Mouse (Mus musculus) liver, embryonic 13.5 days (tissue): ENCODE measurements around the gene Theg. TPM values are rescaled to one million over a fixed set of nuclear protein-coding genes. Genes with fewer than 3 reads are reported as not detected.

Experiments used
- ATAC-seq: fragments of 200-750 bp; cut with Nextera tagmentation; 2 replicates; pipeline ENCODE4 v1.8.0; 2017; ENCODE audit warnings: low read depth, mild to moderate bottlenecking, moderate number of reproducible peaks, moderate library complexity
- DNase-seq: peaks from one replicate; pipeline ENCODE4 v3.0.0; 2022
- H3K27ac ChIP-seq: fragments of 300-500 bp; sonication (generic); 2 replicates; pipeline ENCODE4 v1.5.1; 2015; ENCODE audit warnings: moderate library complexity, mild to moderate bottlenecking, inconsistent platforms
- H3K27me3 ChIP-seq: fragments of 300-500 bp; sonication (generic); 2 replicates; pipeline ENCODE4 v1.6.1; 2015; ENCODE audit warnings: mild to moderate bottlenecking, inconsistent platforms
- H3K36me3 ChIP-seq: fragments of 300-500 bp; sonication (generic); 2 replicates; pipeline ENCODE4 v1.6.1; 2015; ENCODE audit warnings: mild to moderate bottlenecking, inconsistent platforms
- H3K4me1 ChIP-seq: fragments of 300-500 bp; sonication (generic); replicated peaks from 2 replicates; pipeline ENCODE4 v1.6.1; 2015; ENCODE audit warnings: inconsistent platforms
- H3K4me2 ChIP-seq: fragments of 300-500 bp; sonication (generic); 2 replicates; pipeline ENCODE4 v1.6.1; 2015; ENCODE audit warnings: inconsistent platforms, mild to moderate bottlenecking, moderate library complexity
- H3K4me3 ChIP-seq: fragments of 300-500 bp; sonication (generic); replicated peaks from 2 replicates; pipeline ENCODE4 v1.5.1; 2015; ENCODE audit warnings: mild to moderate bottlenecking, inconsistent platforms
- H3K9ac ChIP-seq: fragments of 300-500 bp; sonication (generic); 2 replicates; pipeline ENCODE4 v1.6.1; 2015; ENCODE audit warnings: mild to moderate bottlenecking, inconsistent platforms
- H3K9me3 ChIP-seq: fragments of 300-500 bp; sonication (generic); replicated peaks from 2 replicates; pipeline ENCODE4 v1.6.1; 2016; ENCODE audit warnings: inconsistent platforms
- WGBS: fragments of 180-500 bp; shearing (Covaris S2); methylation state at CpG from one replicate; pipeline ENCODE4 v1.1.7; 2015; ENCODE audit not compliant: insufficient replicate concordance; 5-methylcytosine and 5-hydroxymethylcytosine counted together
- polyA plus RNA-seq: library from polyadenylated mRNA; unstranded; fragments of >200 nt; fragmentation: Nextera tagmentation; extraction: Ambion mirVana; gene quantifications from 2 replicates; pipeline ENCODE4 v1.2.1, GENCODE M21; 2015

Theg gene
- polyA plus RNA-seq, 1 experiment from 2014 or later = not detected

DNA sequence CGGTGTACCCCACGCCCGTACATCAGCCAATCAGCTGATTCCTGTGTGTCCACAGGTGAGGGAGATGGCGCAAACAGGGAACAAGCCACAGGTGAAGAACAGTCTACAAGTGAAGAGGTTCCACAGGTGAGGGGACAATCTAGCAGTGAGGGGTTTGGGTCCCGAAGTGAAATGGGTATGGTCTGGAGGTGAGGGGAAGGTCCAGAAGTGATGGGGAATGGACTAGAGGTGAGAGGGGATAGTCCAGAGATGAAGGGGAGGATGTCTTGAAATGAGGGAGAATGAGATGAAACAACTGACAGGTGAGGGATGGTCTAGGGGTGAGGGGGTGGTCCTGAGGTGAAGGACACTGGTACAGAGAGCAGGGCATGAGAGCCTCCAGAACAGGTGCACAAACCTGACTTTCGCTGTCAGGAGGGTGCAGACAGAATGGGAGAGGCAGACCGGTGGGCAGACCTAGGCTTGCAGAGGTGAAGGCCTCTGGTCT is 31.9 kb downstream of the Theg start:
- 26% methylated on average over 7 of the region's 7 CpGs for WGBS
- Histone ChIP-seq H3K4me3 (peak overlapping the region; percentile 77), H3K4me2 (peak overlapping the region; percentile 83), H3K36me3 (0 out of 2 replicates have a peak, but pooled peaks cover 5% of the 10 kb centered on the region), H3K9ac (peak overlapping the region; percentile 85), H3K9me3 (no peaks in the 10 kb centered on the region), H3K27me3 (no peaks in the 10 kb centered on the region), H3K27ac (no peak overlapping the region), H3K4me1 (peaks cover 29% of the 10 kb centered on the region)
- ATAC-seq (peak; percentile 13; the same call in 1 of the 2 replicates), DNase-seq (no peak)

- WGBS = under 1% methylated on average over 88 of the region's 108 CpGs
- peak within 1 kb of the TSS; percentile 29 for H3K27ac ChIP-seq
- no peaks in the 10 kb centered on the region for H3K27me3 ChIP-seq
- peak within 1 kb of the TSS; percentile 83 for H3K4me2 ChIP-seq
- peak within 1 kb of the TSS; percentile 77 for H3K4me3 ChIP-seq
- H3K4me1 ChIP-seq = peaks cover 29% of the 10 kb centered on the region
- ATAC-seq = peak; percentile 74
- peak; percentile 56 for DNase-seq
- no peaks in the 10 kb centered on the region for H3K9me3 ChIP-seq
- peak within 1 kb of the TSS; percentile 85 for H3K9ac ChIP-seq
- H3K36me3 ChIP-seq = peaks cover 12% of the 10 kb centered on the region
Observed at GRCm38 (mm10) chr10:79554330-79555237, 32.5 kb downstream of the Theg start, which contains the start of gene Mier2. Gene Mier2 (minus strand): TSS chr10:79555199.

DNA sequence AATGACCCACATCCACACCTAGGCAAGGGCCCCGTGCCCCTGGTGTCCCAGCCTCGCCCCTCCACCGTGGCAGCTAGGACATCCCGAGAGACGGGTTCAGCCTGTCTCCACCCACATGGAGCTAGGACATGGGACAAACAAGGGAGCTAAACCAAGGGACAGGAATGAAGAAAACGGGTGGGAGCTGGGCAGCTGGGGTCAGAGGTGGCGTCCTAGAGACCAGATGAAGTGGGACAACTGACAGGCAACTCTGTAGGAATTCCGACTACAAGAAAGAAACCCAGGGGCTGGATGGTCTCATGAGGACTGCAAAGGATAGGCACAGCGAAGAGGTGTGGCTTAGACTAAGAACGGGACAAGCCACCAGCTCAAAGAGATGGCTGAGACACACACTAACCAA is 33.4 kb downstream of the Theg start:
- Histone ChIP-seq H3K4me1 (peaks cover 29% of the 10 kb centered on the region), H3K27me3 (no peaks in the 10 kb centered on the region), H3K9ac (peak overlapping the region; percentile 85; the same call in 1 of the 2 replicates), H3K4me2 (peak overlapping the region; percentile 83), H3K27ac (no peak overlapping the region), H3K9me3 (no peaks in the 10 kb centered on the region), H3K36me3 (peaks cover 21% of the 10 kb centered on the region), H3K4me3 (peak overlapping the region; percentile 77)
- DNase-seq (no peak), ATAC-seq (no peak)
- 40% methylated on average over 10 of the region's 10 CpGs for WGBS

DNA sequence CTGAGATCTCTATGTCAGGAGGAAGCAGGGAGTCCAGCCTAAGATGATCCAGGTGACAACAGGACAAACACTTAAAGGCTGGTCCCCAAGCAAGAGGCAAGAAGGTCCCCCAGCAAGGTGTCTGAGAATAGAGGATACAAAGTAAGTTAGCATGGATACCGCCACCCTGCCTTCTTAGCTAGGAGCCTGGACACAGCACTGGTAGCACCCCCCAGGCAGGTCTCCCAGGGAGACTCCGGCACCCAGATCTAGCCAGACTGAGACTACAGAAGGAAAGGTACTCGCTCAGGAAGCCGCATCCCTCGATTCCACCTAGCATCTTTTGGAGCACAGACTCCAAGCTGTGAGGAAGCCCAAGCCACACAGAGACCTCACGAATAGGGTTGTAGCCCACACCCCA is 34.0 kb downstream of the Theg start:
- peak overlapping the region; percentile 83; the same call in 1 of the 2 replicates for H3K4me2 ChIP-seq
- DNase-seq (no peak), ATAC-seq (no peak)
- WGBS = 75% methylated on average over 6 of the region's 6 CpGs
- H3K9me3 ChIP-seq = no peaks in the 10 kb centered on the region
- H3K36me3 ChIP-seq = peaks cover 26% of the 10 kb centered on the region
- H3K9ac ChIP-seq = no peak overlapping the region
- peak overlapping the region; percentile 77 for H3K4me3 ChIP-seq
- peaks cover 29% of the 10 kb centered on the region for H3K4me1 ChIP-seq
- H3K27ac ChIP-seq = no peak overlapping the region
- H3K27me3 ChIP-seq = no peaks in the 10 kb centered on the region

DNA sequence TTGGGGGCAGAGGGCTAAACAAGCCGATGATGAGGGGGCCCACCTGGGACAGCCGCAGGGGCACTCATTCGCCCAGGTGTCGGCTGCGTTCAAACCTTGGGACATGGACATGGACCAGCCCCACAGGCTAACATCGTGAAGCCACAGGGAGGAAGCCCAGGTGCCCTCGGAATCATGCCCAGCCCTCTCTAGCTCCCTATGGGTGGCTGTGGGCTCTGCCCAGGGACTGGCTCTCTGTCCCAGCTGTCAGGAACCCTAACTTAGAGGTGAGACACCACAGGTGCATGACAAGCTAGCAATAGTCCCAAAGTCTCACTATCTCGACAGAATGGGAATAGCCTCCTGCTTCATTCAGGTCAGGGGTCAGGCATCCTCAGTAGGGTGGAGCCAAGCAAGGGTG is 34.6 kb downstream of the Theg start:
- H3K4me3 ChIP-seq = no peak overlapping the region
- H3K27me3 ChIP-seq = no peaks in the 10 kb centered on the region
- H3K4me2 ChIP-seq = no peak overlapping the region
- no peak overlapping the region for H3K27ac ChIP-seq
- DNase-seq (no peak), ATAC-seq (no peak)
- H3K9ac ChIP-seq = no peak overlapping the region
- H3K9me3 ChIP-seq = no peaks in the 10 kb centered on the region
- WGBS = 80% methylated on average over 8 of the region's 8 CpGs
- H3K36me3 ChIP-seq = peaks cover 32% of the 10 kb centered on the region
- H3K4me1 ChIP-seq = peaks cover 29% of the 10 kb centered on the region

DNA sequence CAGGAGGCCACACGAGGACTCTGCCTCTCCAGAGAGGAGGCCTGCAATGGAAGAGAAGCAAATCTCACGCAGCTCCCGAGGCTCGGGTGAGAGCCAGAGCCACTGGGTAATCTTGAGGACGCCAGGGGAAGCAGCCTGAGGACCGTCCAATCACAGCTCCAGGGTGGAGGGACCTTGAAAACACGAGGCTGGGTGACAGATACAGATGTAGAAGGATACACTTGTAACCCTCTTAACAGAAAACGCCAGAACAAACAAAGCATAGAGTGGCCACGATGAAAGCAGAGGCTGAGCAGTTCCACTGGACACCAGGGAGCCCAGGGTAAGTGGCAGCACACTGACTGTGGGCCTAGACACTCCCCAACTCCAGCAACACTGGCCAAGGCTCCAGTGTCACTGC is 36.8 kb downstream of the Theg start:
- no peak for ATAC-seq
- Histone ChIP-seq H3K27ac (no peak overlapping the region), H3K36me3 (peaks cover 54% of the 10 kb centered on the region), H3K4me1 (peaks cover 29% of the 10 kb centered on the region), H3K4me3 (no peak overlapping the region), H3K9me3 (no peaks in the 10 kb centered on the region), H3K9ac (no peak overlapping the region), H3K4me2 (no peak overlapping the region), H3K27me3 (no peaks in the 10 kb centered on the region)
- DNase-seq = no peak
- WGBS = 59% methylated on average over 9 of the region's 9 CpGs

DNA sequence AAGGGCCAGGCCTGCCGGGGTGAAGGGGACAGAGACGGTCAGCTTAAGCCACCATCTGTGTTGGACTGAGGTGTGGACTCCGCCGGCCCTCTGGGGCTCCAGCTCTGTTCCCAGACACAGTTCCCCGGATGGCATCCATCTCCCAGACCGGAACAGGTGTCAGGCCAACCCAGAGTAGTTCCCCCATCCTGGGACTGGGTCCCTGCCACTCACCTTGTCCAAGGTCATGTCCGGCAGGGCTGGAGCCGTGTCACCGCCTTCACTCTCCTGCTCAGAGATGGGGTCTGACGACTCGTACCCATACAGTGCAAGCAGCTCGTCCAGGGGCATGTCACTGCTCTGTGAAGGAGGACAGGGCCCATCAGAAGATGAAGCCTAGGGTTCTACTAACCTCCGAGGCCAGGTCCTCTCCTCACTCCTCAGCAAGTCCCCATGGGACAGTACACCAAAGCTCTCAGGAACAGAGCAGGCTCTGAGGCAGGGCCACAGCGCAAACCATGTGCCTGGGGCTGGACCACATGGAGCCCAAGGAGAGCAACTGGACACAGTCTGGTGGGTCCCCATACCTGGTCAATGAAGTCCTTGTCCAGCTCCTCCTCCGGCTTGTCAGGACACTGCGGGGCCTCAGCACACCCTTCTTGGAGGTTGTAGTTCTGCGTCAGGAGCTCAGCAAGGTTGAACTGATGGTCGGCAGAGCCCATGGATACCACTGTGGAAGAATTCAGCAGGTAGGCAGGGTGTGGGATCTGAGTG is 38.0 kb downstream of the Theg start:
- DNase-seq (no peak), ATAC-seq (no peak)
- H3K4me1 ChIP-seq = peaks cover 27% of the 10 kb centered on the region
- H3K9ac ChIP-seq = no peak overlapping the region
- no peak overlapping the region for H3K4me3 ChIP-seq
- H3K36me3 ChIP-seq = peaks cover 66% of the 10 kb centered on the region
- no peak overlapping the region for H3K27ac ChIP-seq
- no peaks in the 10 kb centered on the region for H3K27me3 ChIP-seq
- no peaks in the 10 kb centered on the region for H3K9me3 ChIP-seq
- WGBS = 82% methylated on average over 18 of the region's 18 CpGs
- no peak overlapping the region for H3K4me2 ChIP-seq

DNA sequence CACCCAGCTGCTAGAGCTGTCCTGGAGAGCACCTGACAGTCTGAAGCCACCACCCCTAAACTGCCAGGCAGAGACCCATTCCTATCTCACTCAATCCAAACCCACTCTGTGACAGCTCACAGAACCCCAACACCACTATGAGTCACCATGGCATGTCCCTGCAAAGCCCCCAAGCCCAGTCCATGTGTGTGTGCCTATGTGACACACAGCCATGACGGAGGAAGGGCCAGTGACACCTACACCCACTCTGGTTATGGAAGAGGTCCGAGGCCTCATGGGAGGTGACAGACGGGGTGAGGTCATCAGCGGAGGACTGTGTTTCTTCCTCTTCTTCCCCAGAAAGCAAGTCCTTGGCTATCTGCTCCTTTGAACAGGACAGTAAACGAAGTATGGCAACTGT is 38.6 kb downstream of the Theg start:
- Histone ChIP-seq H3K4me2 (no peak overlapping the region), H3K9ac (no peak overlapping the region), H3K36me3 (peaks cover 72% of the 10 kb centered on the region), H3K4me1 (peaks cover 25% of the 10 kb centered on the region), H3K27ac (no peak overlapping the region), H3K4me3 (no peak overlapping the region), H3K9me3 (no peaks in the 10 kb centered on the region), H3K27me3 (no peaks in the 10 kb centered on the region)
- DNase-seq (no peak), ATAC-seq (no peak)
- WGBS = 72% methylated on average over 5 of the region's 5 CpGs

- Histone ChIP-seq H3K9me3 (no peaks in the 10 kb centered on the region), H3K4me3 (no peak overlapping the region), H3K9ac (no peak overlapping the region), H3K4me1 (peaks cover 12% of the 10 kb centered on the region), H3K27ac (no peak overlapping the region), H3K4me2 (no peak overlapping the region), H3K27me3 (no peaks in the 10 kb centered on the region), H3K36me3 (peaks cover 84% of the 10 kb centered on the region)
- ATAC-seq = no peak
- DNase-seq = no peak
- 70% methylated on average over 5 of the region's 5 CpGs for WGBS
Observed at GRCm38 (mm10) chr10:79547148-79547675, 39.9 kb downstream of the Theg start.

- Histone ChIP-seq H3K4me2 (no peak overlapping the region), H3K4me1 (peaks cover 11% of the 10 kb centered on the region), H3K36me3 (peaks cover 91% of the 10 kb centered on the region), H3K27me3 (no peaks in the 10 kb centered on the region), H3K27ac (no peak overlapping the region), H3K9ac (no peak overlapping the region), H3K9me3 (no peaks in the 10 kb centered on the region), H3K4me3 (no peak overlapping the region)
- DNase-seq = no peak
- no peak for ATAC-seq
- 79% methylated on average over 11 of the region's 11 CpGs for WGBS
Observed at GRCm38 (mm10) chr10:79546483-79546882, 40.6 kb downstream of the Theg start.

DNA sequence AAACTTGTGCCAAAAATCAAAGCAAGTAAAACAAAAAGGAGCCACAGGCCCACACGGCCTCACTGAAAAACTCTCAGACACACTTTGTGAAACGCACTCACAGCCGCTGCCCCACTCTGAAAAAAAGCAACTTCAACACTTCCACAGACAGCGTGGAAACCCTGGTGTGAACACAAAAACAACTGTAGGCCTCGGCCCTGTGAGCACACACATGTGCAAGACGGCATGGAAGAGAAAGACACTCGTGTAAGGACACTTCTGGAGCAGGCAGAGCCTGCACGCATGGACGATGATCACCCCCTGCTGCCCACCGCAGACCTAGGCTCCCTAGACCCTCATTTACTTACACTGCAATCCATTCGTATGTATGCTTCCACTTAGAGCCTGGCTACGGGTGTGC is 41.2 kb downstream of the Theg start:
- Histone ChIP-seq H3K27ac (no peak overlapping the region), H3K4me1 (peaks cover 11% of the 10 kb centered on the region), H3K36me3 (peaks cover 97% of the 10 kb centered on the region), H3K9me3 (no peaks in the 10 kb centered on the region), H3K27me3 (no peaks in the 10 kb centered on the region), H3K9ac (no peak overlapping the region), H3K4me2 (no peak overlapping the region), H3K4me3 (no peak overlapping the region)
- DNase-seq (no peak), ATAC-seq (no peak)
- 76% methylated on average over 12 of the region's 12 CpGs for WGBS
